Mouse (Mus musculus) midbrain, embryonic 12.5 days (tissue): ENCODE results near the gene Kcnj8. TPM values are rescaled to one million over a fixed set of nuclear protein-coding genes. Genes with fewer than 3 reads are reported as not detected.

Source experiments
- ATAC-seq: fragments of 200-750 bp; cut with Nextera tagmentation; 2 replicates; pipeline ENCODE4 v1.8.0; 2017; ENCODE audit warnings: low read depth, moderate TSS enrichment, moderate library complexity; ENCODE audit not compliant: low FRiP score
- H3K27ac ChIP-seq: fragments of 300-500 bp; sonication (generic); replicated peaks from 2 replicates; pipeline ENCODE4 v1.5.1; 2016; ENCODE audit warnings: mild to moderate bottlenecking
- H3K27me3 ChIP-seq: fragments of 300-500 bp; sonication (generic); 2 replicates; pipeline ENCODE4 v1.6.1; 2016; ENCODE audit warnings: mild to moderate bottlenecking
- H3K36me3 ChIP-seq: fragments of 300-500 bp; sonication (generic); 2 replicates; pipeline ENCODE4 v1.6.1; 2016
- H3K4me1 ChIP-seq: fragments of 300-500 bp; sonication (generic); 2 replicates; pipeline ENCODE4 v1.6.1; 2016
- H3K4me2 ChIP-seq: fragments of 300-500 bp; sonication (generic); replicated peaks from 2 replicates; pipeline ENCODE4 v1.6.1; 2016; ENCODE audit warnings: mild to moderate bottlenecking, moderate library complexity
- H3K4me3 ChIP-seq: fragments of 300-500 bp; sonication (generic); 2 replicates; pipeline ENCODE4 v1.5.1; 2016; ENCODE audit warnings: mild to moderate bottlenecking
- H3K9ac ChIP-seq: fragments of 300-500 bp; sonication (generic); replicated peaks from 2 replicates; pipeline ENCODE4 v1.6.1; 2016; ENCODE audit warnings: mild to moderate bottlenecking, moderate library complexity
- H3K9me3 ChIP-seq: fragments of 300-500 bp; sonication (generic); 2 replicates; pipeline ENCODE4 v1.6.1; 2016; ENCODE audit warnings: mild to moderate bottlenecking
- whole genome bisulfite sequencing: fragments of 180-500 bp; shearing (Covaris S2); methylation state at CpG from one replicate; pipeline ENCODE4 v1.1.7; 2016; 5-methylcytosine and 5-hydroxymethylcytosine counted together
- polyA plus RNA-seq: library from polyadenylated mRNA; unstranded; fragments of >200 nt; fragmentation: Nextera tagmentation; extraction: Ambion mirVana; gene quantifications from 2 replicates; pipeline ENCODE4 v1.2.1, GENCODE M21; 2016

Kcnj8 gene
- polyA plus RNA-seq, 1 experiment from 2014 or later = 7.2 TPM

DNA sequence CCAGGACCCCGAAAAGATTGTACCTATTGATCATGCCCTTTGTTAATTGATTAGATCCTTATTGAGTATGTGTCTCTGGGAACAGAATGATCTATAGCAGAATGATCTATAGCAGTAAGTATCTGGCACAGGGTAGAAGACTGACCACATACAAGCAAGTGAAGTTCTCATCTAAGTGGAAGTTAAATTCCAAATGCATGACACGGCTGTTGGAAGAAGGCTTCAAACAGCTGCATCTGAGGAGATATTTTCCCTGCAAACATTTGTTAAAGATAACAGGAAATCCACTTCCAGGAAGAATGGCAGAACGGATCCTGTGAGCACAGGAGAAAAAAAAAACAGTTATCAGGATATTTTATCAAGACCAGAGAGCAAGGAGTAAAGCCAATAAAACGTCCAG is 27.8 kb downstream of the Kcnj8 start:
- WGBS = 84% methylated on average over 4 of the region's 4 CpGs
- Histone ChIP-seq H3K36me3 (no peaks in the 10 kb centered on the region), H3K9ac (no peak overlapping the region), H3K4me1 (no peaks in the 10 kb centered on the region), H3K27ac (no peak overlapping the region), H3K4me3 (no peak overlapping the region), H3K9me3 (no peaks in the 10 kb centered on the region), H3K27me3 (no peaks in the 10 kb centered on the region), H3K4me2 (no peak overlapping the region)
- ATAC-seq = no peak

DNA sequence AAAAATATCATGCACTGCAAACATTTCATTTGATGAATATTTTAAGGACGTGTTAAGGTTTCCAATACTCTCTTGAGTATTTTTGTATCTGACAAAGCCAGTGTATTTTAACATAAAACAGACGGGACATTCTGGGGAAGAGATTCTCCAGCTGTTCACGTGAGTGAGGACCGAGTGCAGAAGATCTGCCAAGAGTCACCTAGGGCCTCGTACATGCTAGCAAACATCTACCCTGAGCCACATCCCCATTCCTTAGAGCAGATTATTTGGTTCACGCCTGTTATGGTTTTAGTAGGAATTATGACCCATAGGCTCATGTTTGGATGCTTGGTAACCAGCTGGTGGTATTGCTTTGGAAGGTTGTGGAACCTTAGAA is 28.6 kb downstream of the Kcnj8 start:
- H3K27ac ChIP-seq = no peak overlapping the region
- 93% methylated on average over 6 of the region's 6 CpGs for WGBS
- H3K36me3 ChIP-seq = no peaks in the 10 kb centered on the region
- no peak overlapping the region for H3K4me2 ChIP-seq
- H3K9me3 ChIP-seq = no peaks in the 10 kb centered on the region
- ATAC-seq = no peak
- H3K9ac ChIP-seq = no peak overlapping the region
- H3K27me3 ChIP-seq = no peaks in the 10 kb centered on the region
- H3K4me1 ChIP-seq = no peaks in the 10 kb centered on the region
- no peak overlapping the region for H3K4me3 ChIP-seq

DNA sequence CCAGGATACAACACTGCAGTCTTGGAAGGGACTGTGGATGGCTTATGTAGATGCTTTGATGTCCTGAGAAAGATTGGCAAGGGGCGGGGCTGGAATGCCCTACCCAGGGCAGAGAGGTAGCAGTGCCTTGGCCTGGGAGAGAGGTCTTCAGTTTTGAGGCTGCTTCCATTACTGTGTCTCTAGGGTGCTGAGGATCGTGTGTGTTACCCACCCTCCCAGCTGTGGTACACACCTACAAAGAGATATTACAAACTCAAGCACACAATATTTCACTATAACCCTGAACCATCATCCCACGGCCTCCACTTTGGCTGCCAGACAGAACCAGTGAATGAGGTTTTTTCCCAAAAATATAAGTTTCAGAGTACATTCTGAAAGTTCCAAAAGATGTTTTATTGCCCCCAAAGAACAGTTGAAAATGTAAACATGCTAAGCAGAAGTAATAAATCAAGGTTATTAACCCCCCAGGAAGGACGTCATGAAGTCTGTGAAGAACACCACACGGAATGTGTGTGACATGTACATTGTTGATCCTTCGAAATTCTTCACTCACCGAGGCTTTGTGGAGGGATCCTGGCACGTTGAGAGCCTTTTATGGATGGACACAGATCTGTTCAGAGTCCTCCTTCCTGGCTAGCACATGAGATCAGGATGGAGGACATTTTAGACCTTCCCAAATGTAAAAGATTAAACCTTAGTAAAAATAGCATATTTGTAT is 29.2 kb downstream of the Kcnj8 start:
- H3K27ac ChIP-seq = no peak overlapping the region
- WGBS = 82% methylated on average over 8 of the region's 8 CpGs
- H3K4me3 ChIP-seq = no peak overlapping the region
- H3K9me3 ChIP-seq = no peaks in the 10 kb centered on the region
- H3K4me1 ChIP-seq = no peaks in the 10 kb centered on the region
- H3K9ac ChIP-seq = no peak overlapping the region
- ATAC-seq = no peak
- H3K4me2 ChIP-seq = no peak overlapping the region
- H3K36me3 ChIP-seq = no peaks in the 10 kb centered on the region
- no peaks in the 10 kb centered on the region for H3K27me3 ChIP-seq

GRCm38 (mm10) chr6:142540561-142541160 is 30.8 kb downstream of the Kcnj8 start:
- WGBS = 93% methylated on average over 10 of the region's 10 CpGs
- no peaks in the 10 kb centered on the region for H3K4me1 ChIP-seq
- H3K36me3 ChIP-seq = no peaks in the 10 kb centered on the region
- no peak overlapping the region for H3K27ac ChIP-seq
- H3K9ac ChIP-seq = no peak overlapping the region
- H3K9me3 ChIP-seq = no peaks in the 10 kb centered on the region
- no peak overlapping the region for H3K4me2 ChIP-seq
- H3K4me3 ChIP-seq = no peak overlapping the region
- ATAC-seq = no peak
- H3K27me3 ChIP-seq = no peaks in the 10 kb centered on the region

DNA sequence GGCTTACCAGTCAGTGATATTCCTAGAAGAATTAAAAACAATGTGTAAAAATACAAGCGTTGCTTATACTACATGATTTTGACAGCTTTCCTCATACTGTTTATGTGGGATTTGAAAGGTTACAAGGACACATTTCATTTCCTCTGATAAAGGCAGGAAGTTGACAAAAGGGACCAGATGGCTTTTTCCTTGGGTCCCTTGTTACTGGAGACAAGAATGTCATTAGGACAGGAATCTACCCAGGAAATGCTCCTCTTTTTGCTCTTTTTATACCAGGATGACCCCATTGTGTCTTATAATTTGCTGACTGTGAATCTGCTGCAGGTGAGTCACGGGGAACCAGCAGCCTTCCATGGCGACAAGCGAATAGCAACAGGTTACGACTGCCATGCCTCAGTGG is 31.3 kb downstream of the Kcnj8 start:
- no peak overlapping the region for H3K4me3 ChIP-seq
- H3K27me3 ChIP-seq = no peaks in the 10 kb centered on the region
- H3K9me3 ChIP-seq = no peaks in the 10 kb centered on the region
- no peak overlapping the region for H3K27ac ChIP-seq
- ATAC-seq = no peak
- no peak overlapping the region for H3K4me2 ChIP-seq
- H3K4me1 ChIP-seq = no peaks in the 10 kb centered on the region
- WGBS = 91% methylated on average over 5 of the region's 5 CpGs
- no peak overlapping the region for H3K9ac ChIP-seq
- no peaks in the 10 kb centered on the region for H3K36me3 ChIP-seq

DNA sequence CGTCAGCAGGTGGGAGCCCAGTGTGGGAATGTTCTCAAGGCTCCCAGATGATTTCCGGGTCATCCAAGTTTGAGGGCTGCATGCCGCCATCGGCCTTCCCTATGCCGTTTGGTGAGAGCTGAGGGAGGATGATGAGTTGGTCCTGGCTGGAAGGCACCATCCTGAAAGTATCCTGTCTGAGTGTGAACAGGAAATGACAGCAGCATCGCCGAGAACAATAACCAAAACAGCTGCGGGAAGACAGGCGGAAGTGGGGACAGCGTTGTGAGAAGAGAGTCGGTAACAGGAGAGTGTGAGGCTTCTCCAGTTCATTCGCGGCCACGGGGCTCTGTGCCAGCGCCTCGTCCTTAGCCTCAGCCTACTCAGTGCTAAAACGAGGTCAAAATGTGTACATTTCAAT is 32.9 kb downstream of the Kcnj8 start:
- WGBS = 91% methylated on average over 17 of the region's 17 CpGs
- Histone ChIP-seq H3K27ac (no peak overlapping the region), H3K4me1 (no peaks in the 10 kb centered on the region), H3K27me3 (no peaks in the 10 kb centered on the region), H3K9ac (no peak overlapping the region), H3K9me3 (no peaks in the 10 kb centered on the region), H3K4me2 (no peak overlapping the region), H3K36me3 (no peaks in the 10 kb centered on the region), H3K4me3 (no peak overlapping the region)
- ATAC-seq = no peak

GRCm38 (mm10) chr6:142533412-142533811 is 38.0 kb downstream of the Kcnj8 start:
- H3K9ac ChIP-seq = no peak overlapping the region
- H3K4me3 ChIP-seq = no peak overlapping the region
- no peaks in the 10 kb centered on the region for H3K27me3 ChIP-seq
- H3K9me3 ChIP-seq = no peaks in the 10 kb centered on the region
- H3K27ac ChIP-seq = no peak overlapping the region
- H3K36me3 ChIP-seq = no peaks in the 10 kb centered on the region
- H3K4me1 ChIP-seq = no peaks in the 10 kb centered on the region
- 83% methylated on average over 5 of the region's 5 CpGs for WGBS
- ATAC-seq = no peak
- H3K4me2 ChIP-seq = no peak overlapping the region

GRCm38 (mm10) chr6:142532686-142533085 is 38.7 kb downstream of the Kcnj8 start:
- Histone ChIP-seq H3K27ac (no peak overlapping the region), H3K36me3 (no peaks in the 10 kb centered on the region), H3K9ac (no peak overlapping the region), H3K4me1 (no peaks in the 10 kb centered on the region), H3K9me3 (no peaks in the 10 kb centered on the region), H3K4me2 (no peak overlapping the region), H3K27me3 (no peaks in the 10 kb centered on the region), H3K4me3 (no peak overlapping the region)
- no peak for ATAC-seq
- 90% methylated on average over 2 of the region's 2 CpGs for WGBS

- ATAC-seq = no peak
- Histone ChIP-seq H3K27me3 (no peaks in the 10 kb centered on the region), H3K9me3 (no peaks in the 10 kb centered on the region), H3K9ac (no peak overlapping the region), H3K4me2 (no peak overlapping the region), H3K4me1 (no peaks in the 10 kb centered on the region), H3K36me3 (no peaks in the 10 kb centered on the region), H3K27ac (no peak overlapping the region), H3K4me3 (no peak overlapping the region)
- 93% methylated on average over 17 of the region's 17 CpGs for WGBS
Measured at GRCm38 (mm10) chr6:142532141-142532540, 39.3 kb downstream of the Kcnj8 start.

DNA sequence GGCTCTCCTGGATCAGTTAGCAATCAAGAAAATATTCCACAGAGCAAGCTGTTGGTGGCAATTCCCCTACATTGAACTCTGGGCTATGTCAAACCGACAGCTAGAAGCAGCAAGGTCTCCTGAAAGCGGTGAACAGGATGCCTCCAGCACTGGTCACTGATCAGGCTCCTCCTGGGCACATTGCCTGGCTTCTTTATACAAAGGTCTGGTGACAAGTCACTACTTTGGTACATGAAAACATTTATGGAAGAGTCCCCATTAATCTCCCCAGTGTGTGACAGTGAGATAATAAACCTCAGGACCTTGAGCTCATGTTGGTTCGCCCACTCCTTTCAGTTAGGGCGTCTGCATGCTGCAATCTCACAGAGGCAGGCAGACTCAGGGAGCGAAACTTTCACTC is 41.0 kb downstream of the Kcnj8 start:
- Histone ChIP-seq H3K27ac (no peak overlapping the region), H3K4me2 (no peak overlapping the region), H3K27me3 (no peaks in the 10 kb centered on the region), H3K4me1 (no peaks in the 10 kb centered on the region), H3K9me3 (no peaks in the 10 kb centered on the region), H3K36me3 (no peaks in the 10 kb centered on the region), H3K4me3 (no peak overlapping the region), H3K9ac (no peak overlapping the region)
- ATAC-seq = no peak
- 86% methylated on average over 5 of the region's 5 CpGs for WGBS

DNA sequence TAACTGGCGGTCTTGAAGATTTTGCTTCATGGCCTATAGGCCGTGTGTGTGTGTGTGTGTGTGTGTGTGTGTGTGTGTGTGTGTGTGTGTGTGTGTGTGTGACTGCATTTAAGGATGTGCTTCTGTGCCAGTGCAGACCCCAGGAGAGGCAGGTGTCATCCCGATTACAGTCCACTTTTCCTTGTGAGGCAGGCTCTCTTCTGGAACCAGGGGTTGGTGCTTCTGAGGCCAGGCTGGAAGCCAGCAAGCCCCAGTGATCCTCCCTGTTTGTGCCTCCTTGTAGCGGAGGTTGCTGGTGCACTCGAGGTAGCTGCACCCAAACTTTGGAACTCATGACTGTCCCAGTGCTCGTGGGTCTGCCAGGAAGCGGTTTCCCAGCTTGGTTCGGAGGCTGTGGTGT is 41.7 kb downstream of the Kcnj8 start:
- 85% methylated on average over 8 of the region's 8 CpGs for WGBS
- Histone ChIP-seq H3K9me3 (no peaks in the 10 kb centered on the region), H3K4me1 (no peaks in the 10 kb centered on the region), H3K27ac (no peak overlapping the region), H3K36me3 (no peaks in the 10 kb centered on the region), H3K4me3 (no peak overlapping the region), H3K27me3 (no peaks in the 10 kb centered on the region), H3K4me2 (no peak overlapping the region), H3K9ac (no peak overlapping the region)
- ATAC-seq = no peak

DNA sequence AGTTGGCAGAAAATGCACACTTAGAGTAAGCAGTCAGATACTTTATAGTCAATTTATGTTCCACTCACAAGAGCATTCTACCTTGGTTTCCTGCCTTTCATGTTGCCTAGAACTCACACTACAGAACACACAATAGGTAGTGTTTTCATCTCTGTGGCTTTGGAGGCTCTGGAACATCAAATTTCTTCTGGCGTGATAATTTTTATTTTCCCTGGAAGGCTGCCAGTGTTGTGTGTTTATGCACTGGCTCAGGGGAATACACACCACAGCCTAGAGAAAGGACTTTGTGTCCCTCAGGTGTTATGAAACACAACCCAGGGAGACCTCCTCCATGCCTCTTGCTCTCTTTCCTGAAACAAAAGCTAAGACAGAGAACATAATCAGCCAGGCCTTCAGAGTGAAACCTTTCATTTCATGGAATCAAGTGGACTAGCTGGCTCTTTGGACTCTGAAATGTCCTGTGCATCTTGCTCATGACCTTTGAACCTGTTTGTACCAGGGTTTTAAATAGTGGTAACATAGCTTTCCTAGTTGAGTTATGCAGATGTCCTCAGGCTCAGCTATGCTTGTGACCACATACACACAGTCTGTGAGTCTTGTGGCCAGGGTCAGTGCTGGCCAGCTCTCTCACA is 43.4 kb downstream of the Kcnj8 start:
- no peaks in the 10 kb centered on the region for H3K36me3 ChIP-seq
- H3K9me3 ChIP-seq = no peaks in the 10 kb centered on the region
- no peak overlapping the region for H3K9ac ChIP-seq
- no peaks in the 10 kb centered on the region for H3K27me3 ChIP-seq
- no peak for ATAC-seq
- no peak overlapping the region for H3K4me2 ChIP-seq
- no peaks in the 10 kb centered on the region for H3K4me1 ChIP-seq
- no peak overlapping the region for H3K4me3 ChIP-seq
- WGBS = 70% methylated on average over 1 of the region's 1 CpGs
- no peak overlapping the region for H3K27ac ChIP-seq
